10 mouse cellular contexts compared by ENCODE assay signal in the genomic region with DNA sequence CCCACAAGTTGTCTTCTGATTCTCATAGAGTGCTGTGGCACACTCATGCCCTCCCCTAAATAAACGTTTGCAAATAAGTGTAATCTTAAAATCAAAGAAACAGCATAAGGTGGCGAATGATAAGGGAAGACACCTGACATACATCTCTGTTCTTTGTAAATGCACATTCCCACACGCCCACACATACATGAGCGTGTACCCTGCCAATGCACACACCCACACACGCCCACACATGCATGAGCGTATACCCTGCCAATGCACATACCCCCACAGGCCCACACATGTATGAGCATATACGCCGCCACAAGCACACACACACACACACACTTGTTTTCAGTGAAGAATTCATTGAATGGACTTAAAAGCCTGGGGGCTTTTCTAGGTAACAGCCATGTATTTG.
DNase-seq lines count a peak whose midpoint lies in the region; ATAC-seq and TF ChIP-seq lines count a peak whose summit lies in the region.
"Had no signal": no experiment of that assay in that cellular context is flagged by ENCODE, and none has a peak within 500 bp of the region (broad histone marks: within the 10 kb centered on the region; RNA-seq: fewer than 3 reads in every experiment).

No protein-coding gene starts in this region.

- peak overlapping the region; percentile 20; the same call in 1 of the 2 replicates for H3K27ac ChIP-seq in gastrocnemius, adult 2 months
- no peak overlapping the region for H3K27ac ChIP-seq in neural tube, embryonic 12.5 days
- H3K27ac ChIP-seq in limb, embryonic 13.5 days = no peak overlapping the region
- H3K27ac ChIP-seq: liver, embryonic 15.5 days had no signal

- no peaks in the 10 kb centered on the region for H3K27me3 ChIP-seq in neural tube, embryonic 12.5 days (replicated peaks)
- no peaks in the 10 kb centered on the region for H3K27me3 ChIP-seq in limb, embryonic 13.5 days

- ATAC-seq in neural tube, embryonic 12.5 days (ENCODE audit: low FRiP score, low read depth) = peak; percentile 59; the same call in 1 of the 2 replicates
- ATAC-seq in limb, embryonic 13.5 days (ENCODE audit: low FRiP score, low read depth) = peak; percentile 13; the same call in 1 of the 2 replicates
- no peak for ATAC-seq in erythroid progenitor cell, adult 5-6 weeks (replicated peaks; ENCODE audit: low FRiP score, poor library complexity, severe bottlenecking)

- H3K36me3 ChIP-seq in neural tube, embryonic 12.5 days = no peaks in the 10 kb centered on the region
- no peaks in the 10 kb centered on the region for H3K36me3 ChIP-seq in limb, embryonic 13.5 days
- H3K36me3 ChIP-seq: liver, embryonic 15.5 days had no signal

- no peak for DNase-seq in gastrocnemius, adult 2 months
- DNase-seq in gastrocnemius, adult 8-10 months (ENCODE audit: low spot score in 2 of 2) = no peak
- no peak for DNase-seq in neural tube, embryonic 10.5 days (ENCODE audit: extremely low spot score, low spot score)
- DNase-seq in thymus, postnatal 14 days = peak; percentile 58
- no peak for DNase-seq in lung, postnatal 10 days
- DNase-seq: cerebellum, adult 9-11 months had no signal

- 86% methylated on average over 8 of the region's 8 CpGs for WGBS in neural tube, embryonic 12.5 days
- WGBS in limb, embryonic 13.5 days = 73% methylated on average over 8 of the region's 8 CpGs

- H3K9ac ChIP-seq in neural tube, embryonic 12.5 days = no peak overlapping the region
- no peak overlapping the region for H3K9ac ChIP-seq in limb, embryonic 13.5 days
- H3K9ac ChIP-seq: liver, embryonic 15.5 days had no signal

- intact Hi-C loops in gastrocnemius, adult 2 months (cut with DNase I) = no loop called here

- H3K4me3 ChIP-seq in gastrocnemius, adult 2 months = no peak overlapping the region
- H3K4me3 ChIP-seq in neural tube, embryonic 12.5 days = no peak overlapping the region
- no peak overlapping the region for H3K4me3 ChIP-seq in limb, embryonic 13.5 days
- H3K4me3 ChIP-seq: liver, embryonic 15.5 days had no signal

- H3K4me1 ChIP-seq in neural tube, embryonic 12.5 days = peaks cover 15% of the 10 kb centered on the region
- H3K4me1 ChIP-seq in limb, embryonic 13.5 days = peaks cover 49% of the 10 kb centered on the region

- peak overlapping the region; percentile 35 for H3K4me2 ChIP-seq in neural tube, embryonic 12.5 days (replicated peaks)
- peak overlapping the region; percentile 45; the same call in 1 of the 2 replicates for H3K4me2 ChIP-seq in limb, embryonic 13.5 days (replicated peaks)
- H3K4me2 ChIP-seq: liver, embryonic 15.5 days had no signal

- H3K9me3 ChIP-seq in neural tube, embryonic 12.5 days = no peaks in the 10 kb centered on the region
- no peaks in the 10 kb centered on the region for H3K9me3 ChIP-seq in limb, embryonic 13.5 days
- H3K9me3 ChIP-seq: liver, embryonic 15.5 days had no signal

- no peak for TF ChIP-seq CTCF in gastrocnemius, adult 2 months (IDR thresholded peaks at IDR 0.05)
